Mouse (Mus musculus): Measurements from ENCODE around the gene Sost.

DNA sequence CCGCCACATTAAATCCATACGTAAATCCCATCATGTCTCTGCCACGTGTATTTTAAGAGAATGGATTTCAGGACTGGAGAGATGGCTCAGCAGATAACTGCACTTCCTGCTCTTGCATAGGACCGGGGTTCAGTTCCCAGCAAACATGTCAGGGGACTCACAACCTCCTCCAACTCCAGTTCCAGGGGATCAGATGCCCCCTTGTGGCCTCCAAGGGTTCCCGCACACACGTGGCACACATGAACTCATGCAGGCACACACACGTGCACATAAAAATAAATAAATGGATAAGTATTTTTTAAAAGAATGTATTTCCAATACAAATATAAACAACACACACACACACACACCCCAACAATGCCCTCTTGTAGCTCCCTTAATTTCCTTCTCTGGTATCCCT lies 10.1 kb upstream of the Sost start:
- TF ChIP-seq TAL1 (IDR thresholded peaks at IDR 0.05; ENCODE audit: low read length), result no peak
- TF ChIP-seq GATA1 (IDR thresholded peaks at IDR 0.05; ENCODE audit: low read length), result no peak

Measured in erythroblast, embryonic 14.5 days (primary cell).